Mouse (Mus musculus): ENCODE measurements around the gene Fam110c. TPM values are rescaled to one million over a fixed set of nuclear protein-coding genes. Genes with fewer than 3 reads are reported as not detected.

Fam110c gene
- polyA plus RNA-seq, 2 experiments from 2014 or later = not detected

DNA sequence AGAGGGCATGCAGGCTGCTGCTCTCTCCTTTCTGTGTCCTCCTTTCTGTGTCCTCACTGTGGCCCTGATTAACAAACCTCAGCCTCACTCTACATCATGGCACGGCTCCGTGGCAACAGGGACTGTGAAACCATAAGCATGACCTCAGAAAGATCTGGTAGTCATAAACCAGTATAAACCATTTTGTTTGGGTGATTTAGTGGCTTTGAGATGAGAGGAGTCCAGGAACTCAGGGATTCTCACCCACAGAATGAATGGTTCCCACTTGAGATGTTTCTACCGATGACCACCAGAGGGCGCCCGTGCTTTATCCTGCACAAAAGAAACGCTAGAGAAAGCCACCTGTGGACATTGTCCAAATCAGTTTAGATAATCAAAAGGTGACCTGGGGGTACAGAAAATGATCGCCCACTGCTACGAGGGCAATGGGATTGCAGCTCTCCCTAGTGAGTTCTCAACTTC lies 42.4 kb downstream of the Fam110c start:
- no peak for ATAC-seq

DNA sequence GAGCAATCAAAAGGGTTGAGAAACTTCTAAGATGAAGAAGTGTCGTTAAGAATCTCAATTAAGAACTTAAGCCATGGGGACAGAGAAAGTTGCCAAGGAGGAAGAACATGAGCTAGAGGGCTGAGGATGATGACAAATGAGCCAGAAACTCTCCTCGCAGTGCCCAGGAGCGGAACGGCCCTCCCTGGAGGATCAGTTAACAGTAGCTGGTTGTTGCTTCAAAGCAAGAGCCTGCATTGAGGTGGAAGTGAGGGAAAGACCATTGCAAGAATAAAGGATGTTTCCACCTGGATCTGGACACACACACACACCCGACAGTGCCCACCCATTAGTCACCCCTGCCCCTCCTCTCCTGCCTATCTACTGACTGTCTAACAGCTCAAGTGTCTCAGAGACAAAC lies 46.9 kb downstream of the Fam110c start:
- no peak for ATAC-seq

DNA sequence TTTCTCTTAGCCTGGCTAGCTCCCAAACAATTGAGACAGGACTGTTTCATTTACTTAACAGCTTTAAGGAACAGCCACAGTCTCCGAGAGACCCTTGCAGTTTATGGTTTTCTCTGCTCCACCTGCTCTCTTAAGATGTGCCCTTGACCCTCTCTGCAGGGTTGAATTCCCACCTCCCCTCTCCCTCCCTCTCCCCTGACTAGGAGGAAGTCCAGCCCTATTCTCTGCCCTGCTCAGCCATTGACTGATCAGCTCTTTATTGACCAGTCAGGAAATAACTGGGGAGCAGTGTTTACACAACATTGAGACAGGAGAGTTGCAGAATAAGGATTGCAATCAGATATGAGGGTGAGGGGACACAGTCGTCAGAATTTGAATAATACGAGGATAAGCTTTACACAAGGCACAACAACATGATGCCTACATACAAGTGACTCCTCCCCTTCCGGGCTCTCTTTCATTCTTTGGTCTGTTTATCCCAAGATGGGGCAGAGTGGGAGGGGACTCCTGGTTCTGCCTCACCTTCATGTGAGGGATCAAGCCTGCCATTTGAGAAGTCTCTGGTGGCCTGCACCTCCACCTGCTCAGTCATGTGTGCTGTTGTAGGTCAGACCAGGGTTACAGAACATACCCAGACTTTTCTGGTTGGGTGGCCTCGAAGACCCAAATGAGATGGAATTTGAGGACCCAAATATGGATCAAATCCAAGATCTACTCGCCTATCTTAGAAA lies 49.4 kb downstream of the Fam110c start:
- no peak for ATAC-seq

DNA sequence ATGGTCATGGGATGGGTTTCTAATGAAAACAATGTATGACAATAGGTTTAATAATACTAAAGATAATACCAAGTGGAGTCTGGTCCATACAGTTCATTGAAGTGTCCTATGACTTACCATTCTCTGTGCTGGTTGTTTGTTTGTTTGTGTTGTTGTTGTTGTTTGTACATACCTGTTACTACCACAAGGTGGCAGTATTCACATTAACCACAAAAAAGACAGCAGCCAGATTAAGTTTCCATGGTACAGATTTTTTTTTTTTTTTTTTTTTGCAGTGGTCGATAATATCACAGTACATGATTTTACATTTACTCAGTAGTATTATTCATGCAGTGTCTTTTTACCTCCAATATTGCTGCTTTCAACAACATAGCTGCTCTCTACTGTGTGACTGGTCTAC lies 52.4 kb downstream of the Fam110c start:
- ATAC-seq = no peak

DNA sequence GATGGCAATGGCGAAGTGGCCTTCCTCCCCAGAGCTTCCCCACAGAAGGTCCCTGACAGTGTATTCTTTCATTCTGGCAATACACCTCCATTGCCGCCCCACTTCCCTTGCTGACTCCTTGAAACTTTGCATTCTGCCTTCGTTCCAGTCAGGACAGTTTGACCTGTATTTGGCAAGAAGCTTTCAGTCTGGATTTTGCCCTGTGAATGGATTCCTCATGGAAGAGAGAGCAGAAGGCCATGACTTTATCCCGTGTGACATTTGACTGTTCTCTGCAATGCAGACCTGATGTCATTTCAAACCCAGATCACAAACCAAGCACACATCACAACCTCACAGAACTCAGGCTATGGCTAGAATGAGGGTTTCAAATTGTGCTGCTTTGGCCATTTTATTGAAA lies 55.9 kb downstream of the Fam110c start:
- ATAC-seq = no peak

Other genes starting within 250 kb of the Fam110c start
- gene Alkal2, start 189.5 kb upstream of the Fam110c start, polyA plus RNA-seq (2017; shearing (Covaris generic)) = not detected
- gene Acp1, start 162.3 kb upstream of the Fam110c start, polyA plus RNA-seq (2017; shearing (Covaris generic)) = 100 to 1,000 TPM in 1 of 2 experiments, 10 to 100 TPM in 1; 94.4 to 106 TPM
- under 1 TPM; 0.37 to 0.88 TPM for gene Sh3yl1, start 162.2 kb upstream of the Fam110c start, polyA plus RNA-seq (2017; shearing (Covaris generic))
- gene Gm6993, start 166.9 kb downstream of the Fam110c start, polyA plus RNA-seq (2017; shearing (Covaris generic)) = not detected
- gene Lamb1, start 191.4 kb downstream of the Fam110c start, polyA plus RNA-seq (2017; shearing (Covaris generic)) = not detected